Mouse (Mus musculus): Measurements from ENCODE around the gene Capn5. TPM values are rescaled to one million over a fixed set of nuclear protein-coding genes. Genes with fewer than 3 reads are reported as not detected.

Capn5 gene
- total RNA-seq, 1 experiment from 2014 or later = 7.6 TPM

DNA sequence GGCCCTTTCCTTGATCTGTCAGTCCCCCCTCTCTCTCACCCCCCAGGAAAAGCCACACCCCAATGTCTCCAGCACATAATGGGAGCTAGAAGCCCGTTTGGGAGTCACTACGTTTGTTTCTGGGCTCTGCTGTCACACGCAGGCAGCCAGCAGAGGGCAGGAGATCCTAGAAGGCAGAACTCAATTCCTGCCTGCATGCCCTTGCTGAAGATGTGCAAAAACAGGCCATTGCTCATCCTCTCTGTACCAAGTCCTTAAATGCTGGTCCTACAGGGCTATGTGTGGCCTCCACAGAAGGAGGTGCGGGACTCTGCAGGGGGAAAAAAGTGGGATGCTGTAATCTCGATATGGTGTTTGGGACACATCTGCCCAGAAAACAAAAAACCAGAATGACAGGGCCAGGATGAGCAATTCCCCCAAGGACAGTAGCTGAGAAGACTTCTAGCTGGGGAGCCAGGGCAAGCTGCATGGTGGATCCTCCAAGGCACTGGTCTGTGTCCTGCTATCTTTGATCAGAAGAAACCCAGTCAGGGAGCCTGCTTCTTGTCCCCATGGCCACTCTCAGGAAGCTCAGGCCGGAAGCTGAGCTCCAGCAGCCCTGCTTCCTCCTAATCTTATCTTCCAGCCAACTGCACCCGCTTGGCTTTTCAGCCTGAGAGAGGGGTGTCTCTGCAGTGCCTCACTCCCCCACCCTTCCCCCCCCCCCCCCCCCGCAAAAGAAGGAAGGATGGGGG, 22.4 kb downstream of the Capn5 start:
- ATAC-seq (ENCODE audit: extremely low read depth, insufficient number of reproducible peaks, low FRiP score, poor library complexity, severe bottlenecking) = peak; percentile 40; the same call in 1 of the 2 replicates

DNA sequence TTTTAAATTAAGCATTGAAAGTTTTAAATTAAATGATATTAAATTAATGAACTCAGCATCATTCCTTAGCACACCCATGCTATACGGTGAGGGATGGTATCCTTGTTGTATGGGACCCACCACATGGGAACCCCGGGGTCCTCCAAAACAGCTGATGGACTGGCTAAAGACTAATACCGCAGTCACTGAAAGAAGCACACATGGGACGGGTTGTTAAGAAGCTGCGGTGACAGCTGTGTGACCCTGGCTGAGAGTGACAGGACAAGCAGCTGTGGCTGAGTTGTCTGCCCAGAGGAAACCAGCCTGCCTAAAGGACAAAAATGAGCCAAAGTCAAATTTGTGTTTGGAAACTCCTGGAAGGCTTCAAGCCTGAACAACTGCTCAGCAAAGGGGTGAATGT, 24.2 kb downstream of the Capn5 start:
- no peak for ATAC-seq (ENCODE audit: extremely low read depth, insufficient number of reproducible peaks, low FRiP score, poor library complexity, severe bottlenecking)

DNA sequence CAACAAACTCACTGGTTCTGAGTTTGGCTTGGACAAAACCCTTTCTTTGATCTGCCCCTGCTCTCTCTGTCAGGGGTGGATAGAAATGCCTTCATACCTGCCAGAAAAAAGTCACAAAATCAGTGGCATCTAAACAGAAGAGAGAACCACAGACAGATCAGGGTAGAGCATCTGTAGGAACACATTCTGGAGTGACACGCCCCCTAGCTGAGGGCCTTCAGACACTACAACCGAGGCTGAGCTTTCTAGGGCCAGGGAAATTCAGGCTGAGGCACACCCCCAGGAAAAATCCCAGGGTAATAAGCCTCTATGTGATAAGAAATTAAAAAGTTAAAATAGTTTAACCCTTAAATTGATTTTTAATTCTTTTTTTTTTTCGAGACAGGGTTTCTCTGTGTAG, 24.7 kb downstream of the Capn5 start:
- no peak for ATAC-seq (ENCODE audit: extremely low read depth, insufficient number of reproducible peaks, low FRiP score, poor library complexity, severe bottlenecking)

DNA sequence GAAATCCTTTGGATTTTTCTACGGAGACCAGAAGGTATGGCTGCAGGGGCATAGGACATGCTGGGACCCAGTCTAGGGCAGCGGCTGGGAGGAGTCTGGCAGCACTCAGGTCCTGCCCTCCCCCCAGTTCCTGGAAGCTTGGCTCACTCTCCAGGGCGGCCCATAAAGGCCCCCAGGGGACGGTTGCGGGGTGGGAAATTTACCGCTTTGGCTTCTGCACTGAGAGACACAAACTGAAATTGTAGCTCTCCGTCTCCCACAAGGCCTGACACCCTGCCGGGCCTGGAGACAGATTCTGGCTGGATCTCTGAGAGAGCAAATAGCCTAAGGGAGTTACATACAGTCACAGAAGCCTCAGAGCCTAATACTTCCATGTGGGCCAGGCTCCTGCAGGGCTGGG, 25.7 kb downstream of the Capn5 start:
- ATAC-seq (ENCODE audit: extremely low read depth, insufficient number of reproducible peaks, low FRiP score, poor library complexity, severe bottlenecking) = no peak

DNA sequence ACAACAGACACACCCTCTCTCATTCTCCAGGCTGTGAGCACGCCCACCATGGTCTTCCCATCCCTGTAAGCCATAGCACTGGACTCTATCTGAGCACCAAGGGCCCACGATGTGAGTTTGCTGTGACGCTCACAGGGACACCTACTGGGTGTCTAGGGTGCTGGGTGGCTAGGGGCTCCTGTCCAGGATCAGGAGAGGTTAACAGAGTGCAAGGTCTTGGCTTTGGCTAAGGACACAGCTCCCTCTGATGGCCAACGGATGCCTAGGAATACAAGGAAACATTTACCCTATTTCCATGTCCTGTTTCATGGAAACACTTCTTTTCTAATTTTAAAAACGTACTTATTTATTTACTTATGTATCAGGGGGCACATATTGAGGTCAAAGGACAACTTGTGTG, 27.5 kb downstream of the Capn5 start:
- no peak for ATAC-seq (ENCODE audit: extremely low read depth, insufficient number of reproducible peaks, low FRiP score, poor library complexity, severe bottlenecking)

DNA sequence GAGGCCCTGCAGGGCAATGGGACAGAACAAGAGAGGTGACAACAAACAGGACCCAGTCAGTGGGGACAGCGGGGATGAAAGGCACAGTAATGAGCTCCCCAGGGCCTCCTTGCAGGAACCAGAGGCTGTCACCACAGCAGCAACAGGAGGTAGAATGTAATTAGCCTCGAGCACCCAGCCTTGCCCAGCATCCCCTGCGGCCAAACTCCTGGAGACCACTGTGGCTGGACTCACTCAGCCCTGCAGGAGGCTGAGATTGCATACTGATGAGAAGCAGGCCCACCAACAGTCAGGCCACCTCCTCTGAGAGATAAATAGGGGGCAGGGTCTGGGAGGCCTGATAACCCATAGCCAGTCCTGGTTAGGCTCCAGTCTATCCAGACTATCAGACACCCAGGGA, 28.3 kb downstream of the Capn5 start:
- no peak for ATAC-seq (ENCODE audit: extremely low read depth, insufficient number of reproducible peaks, low FRiP score, poor library complexity, severe bottlenecking)

DNA sequence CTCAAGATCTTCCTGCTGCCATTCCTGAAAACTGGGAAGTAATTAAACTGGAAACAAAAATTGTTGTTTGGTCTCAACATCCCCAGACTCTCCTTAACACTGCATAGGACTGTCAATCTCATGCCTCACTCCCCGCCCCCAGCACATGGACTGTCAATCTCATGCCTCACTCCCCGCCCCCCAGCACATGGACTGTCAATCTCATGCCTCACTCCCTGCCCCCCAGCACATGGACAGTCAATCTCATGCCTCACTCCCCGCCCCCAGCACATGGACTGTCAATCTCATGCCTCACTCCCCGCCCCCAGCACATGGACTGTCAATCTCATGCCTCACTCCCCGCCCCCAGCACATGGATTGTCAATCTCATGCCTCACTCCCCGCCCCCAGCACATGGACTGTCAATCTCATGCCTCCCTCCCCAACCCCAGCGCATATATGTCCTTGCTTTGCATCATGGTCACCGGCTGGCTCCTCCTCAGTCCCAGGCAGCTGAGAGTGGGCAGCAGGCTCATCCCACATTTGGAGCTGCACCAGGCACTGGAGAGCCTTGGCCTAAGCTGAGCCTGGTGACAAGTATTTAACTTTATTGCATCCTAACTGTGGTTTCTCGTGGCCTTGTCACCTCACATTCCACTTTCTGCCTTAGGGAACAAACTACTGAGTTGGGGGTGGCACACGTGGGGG, 29.2 kb downstream of the Capn5 start:
- ATAC-seq (ENCODE audit: extremely low read depth, insufficient number of reproducible peaks, low FRiP score, poor library complexity, severe bottlenecking) = no peak

DNA sequence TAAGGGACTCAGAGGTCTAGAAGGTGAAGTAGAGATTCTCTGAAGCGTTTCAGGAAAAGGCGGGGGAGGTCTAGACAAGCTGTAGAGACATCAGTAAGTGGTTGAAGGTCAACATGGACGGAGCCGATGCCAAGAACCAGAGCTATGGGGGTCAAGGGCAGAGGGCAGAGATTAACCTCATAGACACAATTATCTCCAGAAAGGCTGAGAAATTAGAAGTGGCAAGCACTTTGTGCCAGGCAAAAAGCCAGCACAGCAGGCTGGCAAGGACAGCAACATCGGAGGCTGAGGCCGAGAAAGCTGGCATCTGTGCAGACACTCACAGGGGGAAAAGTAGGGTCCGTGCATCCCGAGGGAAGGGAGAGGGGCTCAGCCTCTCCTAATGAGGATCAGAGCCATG, 30.3 kb downstream of the Capn5 start:
- ATAC-seq (ENCODE audit: extremely low read depth, insufficient number of reproducible peaks, low FRiP score, poor library complexity, severe bottlenecking) = no peak

DNA sequence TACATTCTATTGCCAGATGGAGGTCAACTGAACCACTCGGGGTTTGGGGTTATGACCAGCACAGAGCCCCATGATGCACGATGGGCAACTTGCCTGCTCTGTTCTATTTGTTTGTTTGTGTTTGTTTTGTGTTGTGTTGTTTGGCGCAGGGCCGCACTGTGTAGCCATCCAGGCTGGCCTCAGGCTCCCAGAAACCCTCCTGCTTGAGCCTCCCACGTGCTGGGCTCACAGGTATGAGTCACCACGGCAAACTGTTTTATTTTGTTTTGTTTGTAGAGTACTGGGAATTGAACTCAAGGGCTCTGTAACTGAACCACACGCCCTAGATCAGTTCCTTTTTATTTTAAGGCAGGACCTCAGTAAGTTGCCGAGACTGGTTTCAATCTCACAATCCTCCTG, 31.6 kb downstream of the Capn5 start:
- ATAC-seq (ENCODE audit: extremely low read depth, insufficient number of reproducible peaks, low FRiP score, poor library complexity, severe bottlenecking) = no peak

DNA sequence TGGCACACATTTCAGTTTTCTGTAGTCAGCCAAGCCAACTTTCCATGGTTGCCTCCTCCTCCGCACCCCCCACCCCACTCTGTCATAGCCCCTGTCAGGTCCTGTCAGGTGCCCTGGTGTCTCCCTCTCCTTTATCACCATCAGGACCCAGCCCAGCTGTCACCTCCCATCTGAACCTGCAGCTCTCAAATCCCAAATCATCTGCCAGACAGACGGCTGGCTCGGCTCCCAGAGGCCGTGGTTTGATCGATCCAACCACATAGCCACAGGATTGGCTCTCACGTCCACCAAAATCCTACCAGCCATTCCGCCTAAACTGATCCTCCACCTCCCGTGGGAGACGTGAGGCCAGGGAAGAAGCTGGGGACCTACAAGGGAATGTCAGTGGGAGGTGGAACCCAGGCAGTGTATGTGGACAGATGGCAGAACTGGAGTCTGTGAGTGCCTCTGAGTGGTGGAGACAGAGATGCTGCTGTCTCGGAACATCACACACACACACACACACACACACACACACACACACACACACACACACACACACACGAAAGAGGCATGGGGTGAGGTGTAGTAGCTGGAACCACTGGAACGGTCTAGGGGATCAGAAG, 32.1 kb downstream of the Capn5 start:
- no peak for ATAC-seq (ENCODE audit: extremely low read depth, insufficient number of reproducible peaks, low FRiP score, poor library complexity, severe bottlenecking)

DNA sequence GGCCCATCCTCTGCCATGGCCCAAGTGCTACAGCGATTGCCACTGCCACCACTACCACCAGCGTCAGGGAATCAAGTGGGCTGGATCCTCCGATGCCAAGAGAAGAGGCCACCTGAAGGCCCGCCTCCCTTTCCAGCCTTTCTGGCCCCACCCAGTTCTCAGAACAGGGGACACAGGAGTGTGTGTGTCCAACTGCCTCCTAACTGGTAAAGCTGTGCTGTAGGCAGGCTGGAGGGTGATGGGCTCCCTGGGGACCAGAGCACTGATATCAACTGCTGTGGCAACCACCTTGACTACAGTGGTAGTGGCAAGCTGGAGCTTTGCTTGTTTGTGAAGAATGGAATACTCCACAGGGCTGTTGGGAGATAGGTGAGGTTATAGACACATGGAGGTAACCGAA, 32.7 kb downstream of the Capn5 start, which contains the start of gene Omp:
Gene Omp (minus strand): TSS at position 101 of the 400 bp plus-strand sequence.
- ATAC-seq (ENCODE audit: extremely low read depth, insufficient number of reproducible peaks, low FRiP score, poor library complexity, severe bottlenecking) = no peak

DNA sequence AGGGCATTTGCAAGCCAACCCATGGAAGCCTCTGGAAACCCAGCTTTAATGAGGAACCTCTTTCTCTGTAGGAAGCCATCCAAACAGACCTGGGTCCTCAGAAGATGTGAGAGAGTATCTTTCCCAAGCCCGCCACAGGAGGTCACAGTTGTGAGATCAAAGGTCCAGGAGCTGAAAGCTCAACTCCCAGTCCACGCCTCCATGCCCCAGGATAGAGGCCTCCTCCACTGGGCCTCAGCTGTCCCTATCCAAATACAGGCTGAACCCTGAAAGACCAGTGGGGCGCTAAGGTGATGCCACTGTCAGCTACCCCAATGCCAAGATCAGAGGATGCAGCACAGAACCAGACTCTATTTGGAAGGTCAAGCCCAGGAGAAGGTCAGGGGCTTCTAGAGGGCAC, 35.4 kb downstream of the Capn5 start:
- ATAC-seq (ENCODE audit: extremely low read depth, insufficient number of reproducible peaks, low FRiP score, poor library complexity, severe bottlenecking) = no peak

DNA sequence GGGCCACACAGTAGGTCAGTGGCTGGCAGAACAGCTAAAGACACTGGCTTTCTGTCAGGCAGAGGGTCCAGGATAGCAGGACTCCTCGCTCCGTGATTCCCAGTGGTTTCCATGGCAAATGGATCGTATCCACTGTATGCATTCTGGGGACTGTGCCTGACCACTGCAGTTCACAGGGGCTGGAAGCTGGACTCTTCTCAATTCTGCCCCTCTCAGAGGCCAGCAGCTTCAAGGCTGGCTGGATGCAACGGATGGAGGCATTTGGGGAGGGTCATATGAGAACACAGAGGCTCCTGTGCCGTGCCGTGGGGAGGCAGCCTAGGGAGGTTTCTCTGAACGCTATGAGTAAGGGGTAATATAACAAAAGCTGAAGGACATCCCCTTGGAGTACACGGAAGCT, 35.8 kb downstream of the Capn5 start:
- no peak for ATAC-seq (ENCODE audit: extremely low read depth, insufficient number of reproducible peaks, low FRiP score, poor library complexity, severe bottlenecking)

DNA sequence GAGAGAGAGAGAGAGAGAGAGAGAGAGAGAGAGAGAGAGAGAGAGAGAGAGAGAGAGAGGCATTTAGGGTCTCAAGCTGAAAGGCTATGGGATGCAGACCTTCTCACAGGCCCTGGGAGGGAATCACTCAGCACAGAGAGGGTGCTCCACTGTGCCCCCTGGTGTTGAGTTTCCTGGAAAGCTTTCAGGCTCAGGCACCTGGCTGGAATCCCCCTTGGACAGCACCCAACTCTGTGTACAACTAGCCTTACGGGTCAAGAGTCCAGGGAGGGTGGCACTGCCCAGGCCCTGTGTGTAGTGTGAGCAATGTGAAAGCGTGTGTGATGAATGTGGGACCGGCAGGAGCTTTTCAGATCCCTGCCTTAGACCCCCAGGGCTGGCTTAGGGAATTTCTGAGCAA, 36.9 kb downstream of the Capn5 start:
- ATAC-seq (ENCODE audit: extremely low read depth, insufficient number of reproducible peaks, low FRiP score, poor library complexity, severe bottlenecking) = no peak

DNA sequence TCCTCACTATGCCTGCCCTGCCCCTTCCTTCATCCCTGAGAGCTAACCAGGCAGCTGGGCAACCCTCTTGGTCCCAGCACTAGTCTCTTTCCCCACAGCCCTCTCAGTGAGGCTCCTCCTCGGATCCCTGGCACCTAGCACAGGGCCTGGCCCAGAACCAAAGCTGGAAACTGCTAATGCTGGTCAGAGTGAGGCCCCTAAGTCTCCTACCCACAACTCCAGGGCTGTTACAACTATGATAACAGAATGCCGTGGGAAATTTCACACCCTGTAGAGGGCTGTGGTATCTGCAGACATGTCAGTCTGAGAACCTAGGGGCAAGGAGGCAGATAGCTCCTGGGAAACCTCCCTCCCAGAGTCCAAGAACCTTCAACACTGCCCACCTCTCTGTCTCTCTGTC, 37.5 kb downstream of the Capn5 start:
- ATAC-seq (ENCODE audit: extremely low read depth, insufficient number of reproducible peaks, low FRiP score, poor library complexity, severe bottlenecking) = no peak

DNA sequence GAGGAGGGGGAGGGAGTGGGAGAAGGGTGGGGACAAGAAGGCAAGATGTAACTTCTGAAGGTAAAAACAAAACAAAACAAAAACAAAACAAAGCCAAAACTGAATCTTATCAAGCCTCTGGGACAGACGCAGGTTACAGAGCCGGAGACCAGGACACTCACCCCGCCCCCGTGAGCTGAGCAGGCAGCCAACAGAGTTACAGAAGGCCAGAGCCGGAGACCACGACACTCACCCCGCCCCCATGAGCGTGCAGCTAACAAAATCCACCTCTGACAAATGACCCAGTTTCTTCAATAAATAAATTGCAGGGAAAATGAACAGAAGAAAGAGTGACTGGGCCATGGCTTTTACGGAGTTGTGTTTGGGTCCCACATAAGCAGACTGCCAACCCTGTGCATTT, 38.9 kb downstream of the Capn5 start:
- no peak for ATAC-seq (ENCODE audit: extremely low read depth, insufficient number of reproducible peaks, low FRiP score, poor library complexity, severe bottlenecking)

DNA sequence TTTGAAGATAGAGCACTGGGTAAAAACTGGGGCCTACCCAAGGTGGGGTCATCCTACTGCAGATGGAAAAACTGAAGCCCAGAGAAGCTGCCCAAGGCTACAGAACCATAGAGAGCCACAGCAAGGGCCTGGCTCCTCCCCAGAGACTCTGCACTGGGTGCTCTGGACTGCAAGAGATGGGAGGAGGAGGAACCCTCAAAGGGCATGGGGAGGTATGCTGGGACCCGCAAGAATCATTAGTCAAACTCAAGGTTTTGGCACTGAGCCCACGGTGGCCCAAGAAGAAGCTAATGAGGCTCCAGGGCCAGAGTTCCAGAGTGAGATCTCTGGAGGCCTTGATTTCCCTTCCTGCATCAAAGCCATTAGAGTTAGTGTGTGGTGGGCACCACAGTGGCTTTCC, 40.1 kb downstream of the Capn5 start:
- no peak for ATAC-seq (ENCODE audit: extremely low read depth, insufficient number of reproducible peaks, low FRiP score, poor library complexity, severe bottlenecking)

DNA sequence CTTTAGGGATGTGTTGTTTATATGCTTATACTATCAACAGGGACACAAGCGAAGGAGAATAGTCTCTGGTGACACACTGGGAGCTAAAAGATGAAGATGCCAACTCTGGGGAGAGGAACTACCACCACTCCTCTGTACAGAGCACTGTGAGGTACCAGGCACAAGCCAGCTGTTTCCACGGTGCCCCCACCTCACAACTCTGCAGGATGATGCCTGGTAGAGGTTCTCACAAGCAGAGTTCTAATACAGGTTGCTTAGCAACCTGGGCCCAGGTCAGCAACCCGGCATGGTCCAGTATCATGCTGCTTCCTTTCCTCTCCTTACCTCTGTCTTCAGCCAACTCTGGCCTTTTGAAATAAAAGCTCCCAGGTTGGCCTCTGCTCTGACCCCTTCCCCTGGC, 40.5 kb downstream of the Capn5 start:
- ATAC-seq (ENCODE audit: extremely low read depth, insufficient number of reproducible peaks, low FRiP score, poor library complexity, severe bottlenecking) = no peak

DNA sequence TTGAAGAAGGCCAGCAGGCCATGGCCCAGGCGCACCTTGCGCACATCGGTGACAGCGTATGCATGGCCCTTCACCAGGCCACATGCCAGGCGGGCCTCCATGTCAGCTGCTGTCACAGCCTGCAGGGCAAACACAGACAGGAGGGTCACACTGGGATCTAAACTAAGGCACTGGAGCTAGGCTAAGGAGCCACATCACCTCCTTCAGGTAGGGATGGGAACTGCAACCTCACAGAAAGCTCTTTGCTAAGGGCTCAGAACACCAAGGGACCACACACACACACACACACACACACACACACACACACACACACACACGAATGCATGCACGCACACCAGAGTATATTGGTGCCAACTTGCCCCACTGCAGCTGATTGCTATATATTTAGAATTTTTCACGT, 46.3 kb downstream of the Capn5 start:
- ATAC-seq (ENCODE audit: extremely low read depth, insufficient number of reproducible peaks, low FRiP score, poor library complexity, severe bottlenecking) = no peak

DNA sequence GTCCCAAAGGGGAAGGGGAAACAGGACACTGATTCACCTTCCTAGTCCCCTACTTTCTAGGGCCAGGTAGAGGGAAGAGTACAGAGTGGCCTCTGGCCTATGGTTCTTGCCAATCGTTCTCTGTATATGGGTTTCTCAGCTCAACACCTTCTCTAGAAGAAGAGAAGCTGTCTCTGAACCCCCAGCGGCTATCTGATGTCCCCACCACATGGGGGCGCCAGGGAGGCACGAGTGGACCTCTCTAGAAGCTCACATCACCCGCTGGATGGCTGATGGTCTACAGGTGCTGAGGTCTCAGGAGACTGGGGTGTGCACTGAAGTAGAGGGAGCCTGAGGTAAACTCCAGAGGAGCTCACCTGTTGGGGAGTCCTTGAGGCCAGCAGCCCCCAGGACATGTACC, 52.6 kb downstream of the Capn5 start:
- ATAC-seq (ENCODE audit: extremely low read depth, insufficient number of reproducible peaks, low FRiP score, poor library complexity, severe bottlenecking) = no peak

Measured in neutrophil, adult 5-6 weeks (primary cell).